Mouse (Mus musculus): Measurements from ENCODE around the gene Hexb.

Gene Hexb

GRCm38 (mm10) chr13:97225130-97225529, 27.0 kb upstream of the Hexb start:
- in situ Hi-C loops (cut with MboI, MseI), result loop anchor here (5.0 kb wide), 1 partner anchor 367 kb away; no protein-coding TSS in a partner anchor

GRCm38 (mm10) chr13:97224341-97224982, 26.3 kb upstream of the Hexb start:
- in situ Hi-C loops (cut with MboI, MseI), result no loop called here

- in situ Hi-C loops (cut with MboI, MseI), result no loop called here
Measured at GRCm38 (mm10) chr13:97223856-97224255, 25.7 kb upstream of the Hexb start.

- in situ Hi-C loops (cut with MboI, MseI), result no loop called here
Measured at GRCm38 (mm10) chr13:97220022-97220421, 21.9 kb upstream of the Hexb start.

- in situ Hi-C loops (cut with MboI, MseI), result no loop called here
Measured at GRCm38 (mm10) chr13:97216196-97216595, 18.0 kb upstream of the Hexb start.

- in situ Hi-C loops (cut with MboI, MseI), result no loop called here
Measured at GRCm38 (mm10) chr13:97215563-97215962, 17.4 kb upstream of the Hexb start.

GRCm38 (mm10) chr13:97214583-97215268, 16.6 kb upstream of the Hexb start:
- in situ Hi-C loops (cut with MboI, MseI), result no loop called here

GRCm38 (mm10) chr13:97208500-97209010, 10.4 kb upstream of the Hexb start:
- in situ Hi-C loops (cut with MboI, MseI), result no loop called here

GRCm38 (mm10) chr13:97208112-97208478, 9.9 kb upstream of the Hexb start:
- in situ Hi-C loops (cut with MboI, MseI), result no loop called here

GRCm38 (mm10) chr13:97207472-97208111, 9.4 kb upstream of the Hexb start:
- in situ Hi-C loops (cut with MboI, MseI), result no loop called here

- in situ Hi-C loops (cut with MboI, MseI), result no loop called here
Measured at GRCm38 (mm10) chr13:97206046-97206445, 7.9 kb upstream of the Hexb start.

- in situ Hi-C loops (cut with MboI, MseI), result no loop called here
Measured at GRCm38 (mm10) chr13:97205052-97205701, 7.0 kb upstream of the Hexb start.

GRCm38 (mm10) chr13:97201896-97202295, 3.7 kb upstream of the Hexb start:
- in situ Hi-C loops (cut with MboI, MseI), result no loop called here

- in situ Hi-C loops (cut with MboI, MseI), result no loop called here
Measured at GRCm38 (mm10) chr13:97201076-97201475, 2.9 kb upstream of the Hexb start.

GRCm38 (mm10) chr13:97199123-97199522, 966 bp upstream of the Hexb start:
- in situ Hi-C loops (cut with MboI, MseI), result no loop called here

- in situ Hi-C loops (cut with MboI, MseI), result no loop called here
Measured at GRCm38 (mm10) chr13:97196925-97197218, 1.3 kb downstream of the Hexb start.

- in situ Hi-C loops (cut with MboI, MseI), result no loop called here
Measured at GRCm38 (mm10) chr13:97196186-97196924, 1.8 kb downstream of the Hexb start.

GRCm38 (mm10) chr13:97193420-97193819, 4.7 kb downstream of the Hexb start:
- in situ Hi-C loops (cut with MboI, MseI), result no loop called here

- in situ Hi-C loops (cut with MboI, MseI), result no loop called here
Measured at GRCm38 (mm10) chr13:97192649-97193048, 5.5 kb downstream of the Hexb start.

- in situ Hi-C loops (cut with MboI, MseI), result no loop called here
Measured at GRCm38 (mm10) chr13:97187693-97188092, 10.5 kb downstream of the Hexb start.

- in situ Hi-C loops (cut with MboI, MseI), result no loop called here
Measured at GRCm38 (mm10) chr13:97186346-97186745, 11.8 kb downstream of the Hexb start.

- in situ Hi-C loops (cut with MboI, MseI), result no loop called here
Measured at GRCm38 (mm10) chr13:97184656-97185055, 13.5 kb downstream of the Hexb start.
